Mouse (Mus musculus) lung, embryonic 15.5 days (tissue): ENCODE measurements around the gene Syn2. TPM values are rescaled to one million over a fixed set of nuclear protein-coding genes. Genes with fewer than 3 reads are reported as not detected.

Experiments used
- ATAC-seq: fragments of 200-750 bp; cut with Nextera tagmentation; 2 replicates; pipeline ENCODE4 v1.8.0; 2017; ENCODE audit warnings: moderate number of reproducible peaks, borderline replicate concordance; ENCODE audit not compliant: low FRiP score, low TSS enrichment; ENCODE audit errors: extremely low read depth
- H3K27ac ChIP-seq: fragments of 300-500 bp; sonication (generic); 2 replicates; pipeline ENCODE4 v1.5.1; 2015; ENCODE audit warnings: moderate library complexity, mild to moderate bottlenecking, inconsistent platforms
- H3K27me3 ChIP-seq: fragments of 300-500 bp; sonication (generic); 2 replicates; pipeline ENCODE4 v1.6.1; 2015; ENCODE audit warnings: inconsistent platforms
- H3K36me3 ChIP-seq: fragments of 300-500 bp; sonication (generic); 2 replicates; pipeline ENCODE4 v1.6.1; 2015; ENCODE audit warnings: inconsistent platforms
- H3K4me1 ChIP-seq: fragments of 300-500 bp; sonication (generic); 2 replicates; pipeline ENCODE4 v1.6.1; 2015; ENCODE audit warnings: inconsistent platforms
- H3K4me2 ChIP-seq: fragments of 300-500 bp; sonication (generic); 2 replicates; pipeline ENCODE4 v1.6.1; 2015; ENCODE audit warnings: inconsistent platforms, mild to moderate bottlenecking, moderate library complexity
- H3K4me3 ChIP-seq: fragments of 300-500 bp; sonication (generic); 2 replicates; pipeline ENCODE4 v1.5.1; 2015; ENCODE audit warnings: mild to moderate bottlenecking, inconsistent platforms
- H3K9ac ChIP-seq: fragments of 300-500 bp; sonication (generic); 2 replicates; pipeline ENCODE4 v1.6.1; 2015; ENCODE audit warnings: inconsistent platforms
- H3K9me3 ChIP-seq: fragments of 300-500 bp; sonication (generic); 2 replicates; pipeline ENCODE4 v1.6.1; 2016; ENCODE audit warnings: inconsistent platforms
- whole genome bisulfite sequencing: fragments of 180-500 bp; shearing (Covaris S2); methylation state at CpG from one replicate; pipeline ENCODE4 v1.1.7; 2015; 5-methylcytosine and 5-hydroxymethylcytosine counted together
- polyA plus RNA-seq: library from polyadenylated mRNA; unstranded; fragments of >200 nt; fragmentation: Nextera tagmentation; extraction: Ambion mirVana; gene quantifications from 2 replicates; pipeline ENCODE4 v1.2.1, GENCODE M21; 2015

The Syn2 gene
- polyA plus RNA-seq, 1 experiment from 2014 or later, result 2.1 TPM

DNA sequence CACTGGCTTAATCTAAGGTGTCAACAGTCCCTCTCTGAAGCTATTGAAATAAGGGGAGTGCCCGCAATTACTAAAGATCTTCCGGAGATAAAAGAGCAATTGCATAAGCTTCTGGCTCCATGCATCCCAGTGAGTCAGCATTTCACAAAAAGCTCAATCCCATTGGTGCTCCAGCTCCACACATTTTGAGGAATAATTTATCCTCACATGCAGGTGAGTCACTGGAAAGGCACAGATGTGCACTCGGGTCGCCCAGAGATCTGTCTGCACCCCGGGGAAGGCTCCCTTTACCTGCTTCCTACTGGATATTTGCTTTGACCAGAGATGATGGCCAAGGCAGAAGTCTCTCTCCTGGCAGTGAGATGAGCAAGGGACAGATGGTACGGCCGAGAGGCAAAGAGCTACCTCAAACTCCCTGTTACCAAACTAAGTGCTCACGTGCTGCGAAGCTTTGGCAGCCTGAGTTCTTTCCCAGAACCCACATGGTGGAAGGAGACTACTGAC, 178.6 kb downstream of the Syn2 start:
- Histone ChIP-seq H3K27ac (no peak overlapping the region), H3K27me3 (no peaks in the 10 kb centered on the region), H3K9me3 (no peaks in the 10 kb centered on the region), H3K4me3 (no peak overlapping the region), H3K4me1 (peaks cover 8% of the 10 kb centered on the region; the same call in 1 of the 2 replicates), H3K9ac (no peak overlapping the region), H3K36me3 (no peaks in the 10 kb centered on the region), H3K4me2 (no peak overlapping the region)
- 54% methylated on average over 9 of the region's 9 CpGs for WGBS
- no peak for ATAC-seq

DNA sequence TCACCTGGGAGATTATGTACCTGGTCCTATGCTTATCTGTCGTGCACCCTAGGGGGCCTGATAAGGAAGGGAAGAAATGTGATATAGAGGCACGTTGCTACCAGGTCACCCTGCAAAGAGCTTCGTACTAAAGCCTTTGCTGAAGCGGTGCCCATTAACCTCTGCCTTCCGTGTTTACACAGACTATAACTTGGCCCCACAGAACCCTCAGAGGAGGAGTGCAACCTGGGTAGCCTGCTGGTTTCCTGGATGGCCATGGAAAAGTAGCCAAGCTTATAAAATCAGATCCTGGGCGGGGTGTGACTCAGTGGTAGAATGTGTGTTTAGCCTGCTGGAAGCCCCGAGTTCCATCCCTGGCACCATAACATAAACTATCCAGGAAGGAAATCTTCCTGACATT, 179.2 kb downstream of the Syn2 start:
- WGBS, result 33% methylated on average over 7 of the region's 7 CpGs

GRCm38 (mm10) chr6:115315770-115316169, 181.1 kb downstream of the Syn2 start:
- whole genome bisulfite sequencing, result 64% methylated on average over 4 of the region's 4 CpGs
- no peaks in the 10 kb centered on the region for H3K9me3 ChIP-seq
- no peak overlapping the region for H3K27ac ChIP-seq
- peaks cover 8% of the 10 kb centered on the region; the same call in 1 of the 2 replicates for H3K4me1 ChIP-seq
- no peak overlapping the region for H3K4me2 ChIP-seq
- no peaks in the 10 kb centered on the region for H3K36me3 ChIP-seq
- no peak overlapping the region for H3K9ac ChIP-seq
- ATAC-seq, result no peak
- no peaks in the 10 kb centered on the region for H3K27me3 ChIP-seq
- no peak overlapping the region for H3K4me3 ChIP-seq

More for the DNA sequence above, 179.2 kb downstream of the Syn2 start:
- no peak overlapping the region for H3K27ac ChIP-seq
- no peaks in the 10 kb centered on the region for H3K27me3 ChIP-seq
- no peak overlapping the region for H3K9ac ChIP-seq
- no peak overlapping the region for H3K4me3 ChIP-seq
- H3K4me2 ChIP-seq, result no peak overlapping the region
- H3K9me3 ChIP-seq, result no peaks in the 10 kb centered on the region
- H3K36me3 ChIP-seq, result no peaks in the 10 kb centered on the region
- ATAC-seq, result no peak
- peaks cover 8% of the 10 kb centered on the region; the same call in 1 of the 2 replicates for H3K4me1 ChIP-seq

- Histone ChIP-seq H3K9ac (no peak overlapping the region), H3K4me2 (no peak overlapping the region), H3K9me3 (no peaks in the 10 kb centered on the region), H3K4me3 (no peak overlapping the region), H3K27ac (peak overlapping the region; percentile 21; the same call in 1 of the 2 replicates), H3K36me3 (no peaks in the 10 kb centered on the region), H3K27me3 (no peaks in the 10 kb centered on the region), H3K4me1 (peaks cover 8% of the 10 kb centered on the region; the same call in 1 of the 2 replicates)
- ATAC-seq, result no peak
- 43% methylated on average over 11 of the region's 11 CpGs for WGBS
Observed at GRCm38 (mm10) chr6:115316811-115317221, 182.1 kb downstream of the Syn2 start.

GRCm38 (mm10) chr6:115318811-115319210, 184.1 kb downstream of the Syn2 start:
- 61% methylated on average over 6 of the region's 6 CpGs for whole genome bisulfite sequencing
- no peak overlapping the region for H3K4me2 ChIP-seq
- no peaks in the 10 kb centered on the region for H3K27me3 ChIP-seq
- no peak overlapping the region for H3K4me3 ChIP-seq
- ATAC-seq, result no peak
- no peaks in the 10 kb centered on the region for H3K9me3 ChIP-seq
- H3K36me3 ChIP-seq, result no peaks in the 10 kb centered on the region
- H3K27ac ChIP-seq, result no peak overlapping the region
- 0 out of 2 replicates have a peak, but pooled peaks cover 2% of the 10 kb centered on the region for H3K4me1 ChIP-seq
- no peak overlapping the region for H3K9ac ChIP-seq

DNA sequence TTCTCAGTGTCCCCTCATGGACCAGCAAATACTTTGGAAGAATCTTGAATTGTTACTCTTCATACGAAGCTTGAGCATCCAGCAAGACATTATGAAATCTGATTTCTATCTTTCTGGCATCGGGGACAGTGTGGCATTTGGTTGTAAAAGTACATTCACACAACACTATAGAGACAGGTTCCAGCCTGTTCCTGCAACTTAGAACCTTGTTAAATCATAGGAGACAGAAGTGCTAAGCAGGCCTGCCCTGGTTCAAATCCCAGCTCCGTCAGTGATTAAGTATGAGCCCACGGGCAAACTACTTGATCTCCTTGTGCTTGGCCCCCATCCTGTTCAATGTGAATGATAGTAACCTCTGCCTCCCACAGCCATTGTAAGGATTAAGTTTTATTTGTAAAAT, 185.0 kb downstream of the Syn2 start:
- H3K4me3 ChIP-seq, result no peak overlapping the region
- H3K36me3 ChIP-seq, result no peaks in the 10 kb centered on the region
- 84% methylated on average over 4 of the region's 4 CpGs for WGBS
- H3K27me3 ChIP-seq, result no peaks in the 10 kb centered on the region
- no peaks in the 10 kb centered on the region for H3K9me3 ChIP-seq
- no peak overlapping the region for H3K4me2 ChIP-seq
- ATAC-seq, result no peak
- H3K9ac ChIP-seq, result no peak overlapping the region
- no peaks in the 10 kb centered on the region for H3K4me1 ChIP-seq
- no peak overlapping the region for H3K27ac ChIP-seq

DNA sequence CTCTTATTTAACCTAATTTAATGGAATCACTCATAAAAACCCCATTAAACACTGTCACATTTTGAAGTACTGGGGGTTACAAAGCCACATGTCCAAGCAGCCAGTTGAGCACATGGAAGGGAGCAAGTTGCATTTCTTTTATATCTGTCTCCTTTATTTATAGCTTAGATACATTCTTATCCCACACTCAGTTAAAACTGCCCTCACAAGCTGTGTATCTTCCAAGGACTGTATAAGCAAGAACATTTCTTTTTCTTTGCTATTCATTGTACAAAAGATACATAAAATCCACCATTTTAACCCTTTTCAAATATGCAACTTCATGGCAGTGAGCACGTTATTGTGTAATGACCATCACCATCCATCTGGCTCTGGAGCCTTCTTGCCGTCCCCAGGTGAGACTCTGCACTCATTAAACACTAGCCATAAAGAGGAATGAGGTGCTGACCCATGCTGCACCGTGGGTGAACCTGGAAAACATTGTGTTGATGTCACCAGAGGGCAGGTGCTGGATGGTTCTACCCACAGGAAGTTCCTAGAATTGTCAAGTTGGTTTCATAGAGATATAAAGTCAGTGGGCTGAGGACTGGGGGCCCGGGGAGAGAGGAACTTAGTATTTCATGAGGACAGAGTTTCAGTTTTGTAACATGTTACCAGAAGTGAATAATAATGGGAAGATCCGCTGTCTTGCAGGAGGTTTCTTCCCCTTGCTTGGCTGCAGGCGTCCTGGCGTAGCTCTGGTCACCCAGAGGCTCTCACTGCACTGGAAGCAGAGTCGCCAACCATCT, 186.4 kb downstream of the Syn2 start:
- no peak overlapping the region for H3K4me2 ChIP-seq
- no peak for ATAC-seq
- WGBS, result 77% methylated on average over 8 of the region's 8 CpGs
- H3K4me3 ChIP-seq, result no peak overlapping the region
- no peaks in the 10 kb centered on the region for H3K9me3 ChIP-seq
- H3K4me1 ChIP-seq, result no peaks in the 10 kb centered on the region
- H3K9ac ChIP-seq, result no peak overlapping the region
- no peaks in the 10 kb centered on the region for H3K36me3 ChIP-seq
- H3K27me3 ChIP-seq, result no peaks in the 10 kb centered on the region
- H3K27ac ChIP-seq, result no peak overlapping the region

DNA sequence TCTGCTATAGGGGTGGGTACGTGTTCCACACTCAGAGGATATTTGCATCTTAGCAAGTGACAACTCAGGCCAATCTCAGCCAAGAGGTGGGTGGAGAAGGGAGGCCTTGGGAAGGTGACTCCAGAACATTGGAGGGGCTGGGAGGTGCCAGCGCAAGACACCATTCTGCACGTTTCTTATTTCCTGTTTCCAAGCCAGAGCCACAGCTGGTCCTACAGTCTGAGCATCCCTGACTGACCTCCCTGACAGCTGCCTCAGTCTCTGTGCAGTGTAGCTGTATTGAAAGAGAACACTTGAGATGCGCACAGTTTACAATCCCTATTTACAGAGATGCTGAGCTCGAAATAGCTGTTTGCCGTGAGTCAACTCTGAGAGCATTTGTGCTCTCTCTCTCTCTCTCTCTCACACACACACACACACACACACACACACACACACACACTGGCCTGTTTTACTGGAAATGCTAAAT, 187.2 kb downstream of the Syn2 start:
- no peaks in the 10 kb centered on the region for H3K9me3 ChIP-seq
- H3K4me3 ChIP-seq, result no peak overlapping the region
- WGBS, result 62% methylated on average over 6 of the region's 6 CpGs
- H3K4me1 ChIP-seq, result no peaks in the 10 kb centered on the region
- no peaks in the 10 kb centered on the region for H3K27me3 ChIP-seq
- H3K36me3 ChIP-seq, result no peaks in the 10 kb centered on the region
- ATAC-seq, result no peak
- no peak overlapping the region for H3K9ac ChIP-seq
- H3K27ac ChIP-seq, result no peak overlapping the region
- H3K4me2 ChIP-seq, result no peak overlapping the region

- Histone ChIP-seq H3K4me1 (no peaks in the 10 kb centered on the region), H3K9ac (no peak overlapping the region), H3K4me3 (no peak overlapping the region), H3K36me3 (no peaks in the 10 kb centered on the region), H3K9me3 (no peaks in the 10 kb centered on the region), H3K4me2 (no peak overlapping the region), H3K27me3 (no peaks in the 10 kb centered on the region), H3K27ac (no peak overlapping the region)
- no peak for ATAC-seq
- WGBS, result 87% methylated on average over 5 of the region's 5 CpGs
Observed at GRCm38 (mm10) chr6:115322956-115323355, 188.3 kb downstream of the Syn2 start.

DNA sequence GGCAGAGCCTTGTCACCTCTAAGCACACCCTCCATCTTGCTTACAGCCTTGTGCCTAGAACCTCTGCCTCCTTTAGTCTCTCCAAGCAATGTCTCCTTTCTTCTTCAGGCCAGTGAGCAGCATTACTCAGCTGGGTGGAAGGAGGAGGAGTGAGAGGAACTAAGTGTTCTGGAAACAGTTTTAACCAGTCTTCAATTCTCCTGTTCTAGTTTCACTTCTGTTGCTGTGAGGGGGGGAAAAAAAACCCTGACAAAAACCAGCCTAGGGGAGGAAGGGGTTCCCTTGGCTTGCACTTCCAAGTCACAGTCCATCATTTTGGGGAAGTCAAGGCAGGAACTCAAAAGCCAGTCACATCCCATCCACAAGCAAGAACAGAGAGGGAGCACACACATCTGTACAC, 196.3 kb downstream of the Syn2 start:
- H3K9ac ChIP-seq, result no peak overlapping the region
- H3K4me3 ChIP-seq, result no peak overlapping the region
- H3K9me3 ChIP-seq, result no peaks in the 10 kb centered on the region
- no peaks in the 10 kb centered on the region for H3K4me1 ChIP-seq
- H3K27ac ChIP-seq, result no peak overlapping the region
- no peaks in the 10 kb centered on the region for H3K36me3 ChIP-seq
- H3K27me3 ChIP-seq, result no peaks in the 10 kb centered on the region
- H3K4me2 ChIP-seq, result no peak overlapping the region
- no peak for ATAC-seq
